Mouse (Mus musculus): ENCODE data around the gene Hnrnpr. TPM values are rescaled to one million over a fixed set of nuclear protein-coding genes. Genes with fewer than 3 reads are reported as not detected.

The Hnrnpr gene
- total RNA-seq (2012; rRNA removed), result 58.1 and 73.4 TPM in 2 replicates

- Histone ChIP-seq H3K27ac (ENCODE audit: insufficient read depth, low read depth, low read length, poor library complexity, severe bottlenecking) (peak within 1 kb of the TSS; percentile 98), H3K9ac (ENCODE audit: insufficient read depth, low read depth, low read length, poor library complexity, severe bottlenecking) (peak within 1 kb of the TSS; percentile 100), H3K36me3 (ENCODE audit: control insufficient read depth, insufficient read depth, low read length, poor library complexity, severe bottlenecking) (no peaks in the 10 kb centered on the region), H3K9me3 (ENCODE audit: control insufficient read depth, insufficient read depth, low read depth, low read length) (no peaks in the 10 kb centered on the region), H3K4me1 (ENCODE audit: control insufficient read depth in 2 of 2, insufficient read depth in 2 of 2, low read length in 2 of 2, poor library complexity in 1 of 2) (peaks cover 0 to 3% of the 10 kb centered on the region in 2 experiments; a peak in 3 of 4 replicates), H3K4me3 (ENCODE audit: insufficient read depth in 1 of 2, low read depth in 1 of 2, low read length in 2 of 2, poor library complexity in 1 of 2, severe bottlenecking in 1 of 2) (peak within 1 kb of the TSS; percentile 84 to 98)
- in situ Hi-C loops (cut with MboI; ENCODE audit: low sequenced_read_pairs in 2 of 2, unreplicated experiment in 2 of 2), result no loop called here
- TF ChIP-seq HCFC1 (IDR thresholded peaks at IDR 0.05; ENCODE audit: borderline replicate concordance, insufficient read depth, low read length) (peak; percentile 70; the same call in 1 of the 2 replicates), ZNF384 (IDR thresholded peaks at IDR 0.05; ENCODE audit: low read depth, low read length) (no peak), CHD2 (IDR thresholded peaks at IDR 0.05; ENCODE audit: low read depth, low read length) (peak; percentile 92)
- DNase-seq (ENCODE audit: low read depth, low spot score), result peak; percentile 96
These were observed at the start of gene Hnrnpr for GRCm38 (mm10) chr4:136310229-136311041. TSS of gene Hnrnpr (plus strand) at chr4:136310942.

GRCm38 (mm10) chr4:136261912-136262311 lies 48.8 kb upstream of the Hnrnpr start:
- in situ Hi-C loops (cut with MboI; ENCODE audit: low sequenced_read_pairs in 2 of 2, unreplicated experiment in 2 of 2), result no loop called here
- peaks cover 40% of the 10 kb centered on the region for H3K36me3 ChIP-seq (ENCODE audit: control insufficient read depth, insufficient read depth, low read length, poor library complexity, severe bottlenecking)
- TF ChIP-seq HCFC1 (IDR thresholded peaks at IDR 0.05; ENCODE audit: borderline replicate concordance, insufficient read depth, low read length) (no peak), ZC3H11A (IDR thresholded peaks at IDR 0.05; ENCODE audit: borderline replicate concordance, low read depth, low read length) (no peak)
- H3K4me3 ChIP-seq (ENCODE audit: insufficient read depth in 1 of 2, low read depth in 1 of 2, low read length in 2 of 2, poor library complexity in 1 of 2, severe bottlenecking in 1 of 2), result no peak overlapping the region
- H3K4me1 ChIP-seq (ENCODE audit: control insufficient read depth in 2 of 2, insufficient read depth in 2 of 2, low read length in 2 of 2, poor library complexity in 1 of 2), result peaks cover 3 to 12% of the 10 kb centered on the region in 2 experiments
- H3K9ac ChIP-seq (ENCODE audit: insufficient read depth, low read depth, low read length, poor library complexity, severe bottlenecking), result no peak overlapping the region
- no peaks in the 10 kb centered on the region for H3K9me3 ChIP-seq (ENCODE audit: control insufficient read depth, insufficient read depth, low read depth, low read length)
- H3K27ac ChIP-seq (ENCODE audit: insufficient read depth, low read depth, low read length, poor library complexity, severe bottlenecking), result no peak overlapping the region
- no peak for DNase-seq (ENCODE audit: low read depth, low spot score)

- peaks cover 3 to 11% of the 10 kb centered on the region in 2 experiments for H3K4me1 ChIP-seq (ENCODE audit: control insufficient read depth in 2 of 2, insufficient read depth in 2 of 2, low read length in 2 of 2, poor library complexity in 1 of 2)
- peaks cover 37% of the 10 kb centered on the region for H3K36me3 ChIP-seq (ENCODE audit: control insufficient read depth, insufficient read depth, low read length, poor library complexity, severe bottlenecking)
- H3K27ac ChIP-seq (ENCODE audit: insufficient read depth, low read depth, low read length, poor library complexity, severe bottlenecking), result no peak overlapping the region
- H3K9me3 ChIP-seq (ENCODE audit: control insufficient read depth, insufficient read depth, low read depth, low read length), result no peaks in the 10 kb centered on the region
- TF ChIP-seq CHD2 (IDR thresholded peaks at IDR 0.05; ENCODE audit: low read depth, low read length) (no peak), ZNF384 (IDR thresholded peaks at IDR 0.05; ENCODE audit: low read depth, low read length) (no peak), ZC3H11A (IDR thresholded peaks at IDR 0.05; ENCODE audit: borderline replicate concordance, low read depth, low read length) (no peak), MAFK (IDR thresholded peaks at IDR 0.05; ENCODE audit: insufficient read depth, low read depth, low read length) (no peak), HCFC1 (IDR thresholded peaks at IDR 0.05; ENCODE audit: borderline replicate concordance, insufficient read depth, low read length) (no peak)
- H3K9ac ChIP-seq (ENCODE audit: insufficient read depth, low read depth, low read length, poor library complexity, severe bottlenecking), result no peak overlapping the region
- DNase-seq (ENCODE audit: low read depth, low spot score), result no peak
- H3K4me3 ChIP-seq (ENCODE audit: insufficient read depth in 1 of 2, low read depth in 1 of 2, low read length in 2 of 2, poor library complexity in 1 of 2, severe bottlenecking in 1 of 2), result no peak overlapping the region
- in situ Hi-C loops (cut with MboI; ENCODE audit: low sequenced_read_pairs in 2 of 2, unreplicated experiment in 2 of 2), result no loop called here
These were observed 47.2 kb upstream of the Hnrnpr start for GRCm38 (mm10) chr4:136263555-136263954.

- Histone ChIP-seq H3K9me3 (ENCODE audit: control insufficient read depth, insufficient read depth, low read depth, low read length) (no peaks in the 10 kb centered on the region), H3K36me3 (ENCODE audit: control insufficient read depth, insufficient read depth, low read length, poor library complexity, severe bottlenecking) (peaks cover 38% of the 10 kb centered on the region), H3K4me1 (ENCODE audit: control insufficient read depth in 2 of 2, insufficient read depth in 2 of 2, low read length in 2 of 2, poor library complexity in 1 of 2) (no peaks in the 10 kb centered on the region), H3K9ac (ENCODE audit: insufficient read depth, low read depth, low read length, poor library complexity, severe bottlenecking) (no peak overlapping the region), H3K4me3 (ENCODE audit: insufficient read depth in 1 of 2, low read depth in 1 of 2, low read length in 2 of 2, poor library complexity in 1 of 2, severe bottlenecking in 1 of 2) (no peak overlapping the region), H3K27ac (ENCODE audit: insufficient read depth, low read depth, low read length, poor library complexity, severe bottlenecking) (no peak overlapping the region)
- in situ Hi-C loops (cut with MboI; ENCODE audit: low sequenced_read_pairs in 2 of 2, unreplicated experiment in 2 of 2), result no loop called here
- TF ChIP-seq HCFC1 (IDR thresholded peaks at IDR 0.05; ENCODE audit: borderline replicate concordance, insufficient read depth, low read length), result no peak
- no peak for TF ChIP-seq ZC3H11A (IDR thresholded peaks at IDR 0.05; ENCODE audit: borderline replicate concordance, low read depth, low read length)
- no peak for TF ChIP-seq ZNF384 (IDR thresholded peaks at IDR 0.05; ENCODE audit: low read depth, low read length)
- no peak for TF ChIP-seq CHD2 (IDR thresholded peaks at IDR 0.05; ENCODE audit: low read depth, low read length)
- no peak for TF ChIP-seq MAFK (IDR thresholded peaks at IDR 0.05; ENCODE audit: insufficient read depth, low read depth, low read length)
- DNase-seq (ENCODE audit: low read depth, low spot score), result no peak
These were observed 43.9 kb upstream of the Hnrnpr start for GRCm38 (mm10) chr4:136266716-136267343.
